Mouse (Mus musculus): ENCODE results near the gene Slc23a2. TPM values are rescaled to one million over a fixed set of nuclear protein-coding genes. Genes with fewer than 3 reads are reported as not detected.

The Slc23a2 gene
- polyA plus RNA-seq (2015; fragmentation: Nextera tagmentation; extraction: Ambion mirVana) = 6.7 and 8.9 TPM in 2 replicates

DNA sequence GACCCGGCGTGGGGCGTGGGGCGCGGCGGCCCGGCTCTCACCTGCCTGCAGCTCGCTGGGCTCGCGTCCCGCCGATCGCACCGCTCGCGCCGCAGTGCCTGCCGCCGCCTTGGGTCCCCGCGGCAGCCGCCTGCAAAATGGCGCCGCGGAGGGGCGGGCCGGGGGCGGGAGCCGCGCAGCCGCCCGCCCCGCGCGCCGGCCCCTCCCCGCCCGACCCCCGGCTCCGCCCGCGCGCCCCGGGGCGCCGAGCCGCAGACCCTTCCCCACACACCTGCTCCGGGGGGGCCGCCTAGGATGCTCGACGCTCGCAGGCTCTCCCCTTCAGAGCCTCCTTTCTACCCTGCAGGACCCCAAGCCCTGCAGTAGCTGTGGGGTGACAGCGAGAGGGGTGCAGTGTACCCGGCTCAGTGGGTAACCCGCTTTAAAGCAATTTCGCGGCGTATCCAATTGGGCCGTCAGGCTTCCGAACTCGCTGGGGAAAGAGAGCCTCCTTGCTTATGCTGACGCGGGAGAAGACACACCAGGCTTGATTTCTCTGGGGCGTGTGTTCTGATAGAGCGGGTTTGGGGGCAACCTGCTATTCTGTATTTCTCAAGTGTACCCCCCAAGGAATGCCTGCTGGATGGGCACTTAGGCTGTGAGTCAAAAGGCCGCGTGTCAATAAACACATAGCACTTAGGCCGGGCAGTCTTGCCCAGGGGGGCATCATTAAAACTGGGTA lies at the start of gene Slc23a2:
TSS of gene Slc23a2 (minus strand) at position 138 of the 721 bp plus-strand sequence.
- H3K9ac ChIP-seq (ENCODE audit: low read depth, low read length) = peak within 1 kb of the TSS; percentile 80
- no peaks in the 10 kb centered on the region for H3K27me3 ChIP-seq (replicated peaks; ENCODE audit: control insufficient read depth, insufficient read depth, low read length)
- no peak for TF ChIP-seq CTCF (IDR thresholded peaks at IDR 0.05; ENCODE audit: low read depth)
- H3K9me3 ChIP-seq (ENCODE audit: control insufficient read depth) = no peaks in the 10 kb centered on the region
- WGBS = 1% methylated on average over 52 of the region's 68 CpGs
- no peaks in the 10 kb centered on the region for H3K4me1 ChIP-seq (replicated peaks; ENCODE audit: control insufficient read depth, insufficient read depth, low read length)
- H3K4me3 ChIP-seq (ENCODE audit: low read depth, low read length) = peak within 1 kb of the TSS; percentile 76
- H3K36me3 ChIP-seq (ENCODE audit: control insufficient read depth, insufficient read depth) = peaks cover 4% of the 10 kb centered on the region; the same call in 1 of the 2 replicates
- peak; percentile 75 for ATAC-seq
- H3K4me2 ChIP-seq (replicated peaks; ENCODE audit: low read depth) = peak within 1 kb of the TSS; percentile 99
- peak within 1 kb of the TSS; percentile 9; the same call in 1 of the 2 replicates for H3K27ac ChIP-seq (ENCODE audit: low read depth, low read length)

DNA sequence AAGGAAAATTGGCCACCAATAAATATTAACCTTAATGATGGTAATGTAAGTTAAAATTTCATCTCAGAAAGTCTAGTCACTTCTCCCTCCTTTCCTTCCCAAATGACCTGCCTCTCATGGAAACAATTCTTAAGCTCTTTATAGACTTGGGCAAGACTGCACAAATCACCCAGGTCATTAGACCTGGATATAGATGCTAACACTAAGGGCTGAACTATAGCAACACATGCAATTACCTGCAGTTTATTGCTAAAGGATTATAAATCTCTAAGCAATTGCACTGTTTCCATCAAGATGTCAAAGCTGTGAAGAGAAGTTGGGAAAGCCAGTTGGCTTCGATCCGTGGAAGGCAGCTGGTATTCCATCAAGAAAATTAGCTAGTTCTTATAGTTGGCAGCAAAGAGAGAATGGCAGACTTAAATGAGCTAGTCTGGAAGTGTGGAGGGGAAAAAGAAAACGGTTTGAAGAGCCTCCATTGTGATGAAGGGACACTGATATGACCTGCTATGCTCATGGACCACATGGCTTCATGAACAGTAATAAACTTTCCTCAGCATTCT lies 45.8 kb upstream of the Slc23a2 start:
- 35% methylated on average over 3 of the region's 3 CpGs for WGBS
- Histone ChIP-seq H3K4me1 (replicated peaks; ENCODE audit: control insufficient read depth, insufficient read depth, low read length) (0 out of 2 replicates have a peak, but pooled peaks cover 3% of the 10 kb centered on the region), H3K27ac (ENCODE audit: low read depth, low read length) (no peak overlapping the region), H3K36me3 (ENCODE audit: control insufficient read depth, insufficient read depth) (no peaks in the 10 kb centered on the region), H3K4me3 (ENCODE audit: low read depth, low read length) (no peak overlapping the region), H3K9ac (ENCODE audit: low read depth, low read length) (no peak overlapping the region), H3K9me3 (ENCODE audit: control insufficient read depth) (no peaks in the 10 kb centered on the region), H3K4me2 (replicated peaks; ENCODE audit: low read depth) (no peak overlapping the region), H3K27me3 (replicated peaks; ENCODE audit: control insufficient read depth, insufficient read depth, low read length) (no peaks in the 10 kb centered on the region)
- no peak for ATAC-seq
- no peak for TF ChIP-seq CTCF (IDR thresholded peaks at IDR 0.05; ENCODE audit: low read depth)

GRCm38 (mm10) chr2:132183874-132184273 lies 39.0 kb upstream of the Slc23a2 start:
- Histone ChIP-seq H3K27me3 (replicated peaks; ENCODE audit: control insufficient read depth, insufficient read depth, low read length) (no peaks in the 10 kb centered on the region), H3K4me3 (ENCODE audit: low read depth, low read length) (no peak overlapping the region), H3K4me1 (replicated peaks; ENCODE audit: control insufficient read depth, insufficient read depth, low read length) (no peaks in the 10 kb centered on the region), H3K9me3 (ENCODE audit: control insufficient read depth) (no peaks in the 10 kb centered on the region), H3K9ac (ENCODE audit: low read depth, low read length) (no peak overlapping the region), H3K4me2 (replicated peaks; ENCODE audit: low read depth) (no peak overlapping the region), H3K27ac (ENCODE audit: low read depth, low read length) (no peak overlapping the region), H3K36me3 (ENCODE audit: control insufficient read depth, insufficient read depth) (no peaks in the 10 kb centered on the region)
- WGBS = 66% methylated on average over 6 of the region's 6 CpGs
- ATAC-seq = no peak
- TF ChIP-seq CTCF (IDR thresholded peaks at IDR 0.05; ENCODE audit: low read depth) = no peak

- Histone ChIP-seq H3K4me3 (ENCODE audit: low read depth, low read length) (no peak overlapping the region), H3K9ac (ENCODE audit: low read depth, low read length) (no peak overlapping the region), H3K36me3 (ENCODE audit: control insufficient read depth, insufficient read depth) (no peaks in the 10 kb centered on the region), H3K4me1 (replicated peaks; ENCODE audit: control insufficient read depth, insufficient read depth, low read length) (no peaks in the 10 kb centered on the region), H3K4me2 (replicated peaks; ENCODE audit: low read depth) (no peak overlapping the region), H3K9me3 (ENCODE audit: control insufficient read depth) (no peaks in the 10 kb centered on the region), H3K27me3 (replicated peaks; ENCODE audit: control insufficient read depth, insufficient read depth, low read length) (no peaks in the 10 kb centered on the region), H3K27ac (ENCODE audit: low read depth, low read length) (no peak overlapping the region)
- WGBS = 31% methylated on average over 1 of the region's 1 CpGs
- no peak for ATAC-seq
- TF ChIP-seq CTCF (IDR thresholded peaks at IDR 0.05; ENCODE audit: low read depth) = no peak
These were observed 35.7 kb upstream of the Slc23a2 start for GRCm38 (mm10) chr2:132180463-132181205.

DNA sequence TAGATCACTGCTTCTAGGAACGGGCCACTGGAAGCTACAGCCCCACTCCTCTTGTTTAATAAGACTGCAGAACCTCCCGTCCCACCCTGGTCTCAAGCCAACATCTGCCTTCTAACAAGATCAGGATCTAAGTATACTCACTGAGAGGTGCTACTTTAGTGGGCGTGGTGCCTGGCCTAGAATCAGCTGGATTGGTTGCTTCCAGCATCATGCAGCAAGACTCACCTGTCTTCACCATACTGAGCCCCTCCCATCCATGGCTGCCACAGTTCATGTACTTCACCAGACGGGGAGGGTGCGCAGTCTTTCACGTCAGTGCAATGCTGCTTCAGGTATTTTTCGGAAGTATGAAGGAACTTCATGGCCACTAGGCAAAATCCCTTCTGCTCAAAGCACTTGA lies 34.5 kb upstream of the Slc23a2 start:
- Histone ChIP-seq H3K4me1 (replicated peaks; ENCODE audit: control insufficient read depth, insufficient read depth, low read length) (no peaks in the 10 kb centered on the region), H3K9me3 (ENCODE audit: control insufficient read depth) (no peaks in the 10 kb centered on the region), H3K27ac (ENCODE audit: low read depth, low read length) (no peak overlapping the region), H3K4me2 (replicated peaks; ENCODE audit: low read depth) (no peak overlapping the region), H3K4me3 (ENCODE audit: low read depth, low read length) (no peak overlapping the region), H3K36me3 (ENCODE audit: control insufficient read depth, insufficient read depth) (no peaks in the 10 kb centered on the region), H3K27me3 (replicated peaks; ENCODE audit: control insufficient read depth, insufficient read depth, low read length) (no peaks in the 10 kb centered on the region), H3K9ac (ENCODE audit: low read depth, low read length) (no peak overlapping the region)
- no peak for TF ChIP-seq CTCF (IDR thresholded peaks at IDR 0.05; ENCODE audit: low read depth)
- no peak for ATAC-seq
- 88% methylated on average over 7 of the region's 7 CpGs for whole genome bisulfite sequencing

GRCm38 (mm10) chr2:132177406-132177805 lies 32.5 kb upstream of the Slc23a2 start:
- Histone ChIP-seq H3K9ac (ENCODE audit: low read depth, low read length) (no peak overlapping the region), H3K9me3 (ENCODE audit: control insufficient read depth) (no peaks in the 10 kb centered on the region), H3K4me1 (replicated peaks; ENCODE audit: control insufficient read depth, insufficient read depth, low read length) (no peaks in the 10 kb centered on the region), H3K27me3 (replicated peaks; ENCODE audit: control insufficient read depth, insufficient read depth, low read length) (no peaks in the 10 kb centered on the region), H3K4me2 (replicated peaks; ENCODE audit: low read depth) (no peak overlapping the region), H3K27ac (ENCODE audit: low read depth, low read length) (no peak overlapping the region), H3K36me3 (ENCODE audit: control insufficient read depth, insufficient read depth) (no peaks in the 10 kb centered on the region), H3K4me3 (ENCODE audit: low read depth, low read length) (no peak overlapping the region)
- WGBS = 85% methylated on average over 9 of the region's 9 CpGs
- no peak for TF ChIP-seq CTCF (IDR thresholded peaks at IDR 0.05; ENCODE audit: low read depth)
- no peak for ATAC-seq
